Mouse (Mus musculus): ENCODE data around the gene Kdm4a.

- TF ChIP-seq CTCF (IDR thresholded peaks at IDR 0.05; ENCODE audit: low read depth) (no peak), EP300 (IDR thresholded peaks at IDR 0.05; ENCODE audit: low read depth) (peak; percentile 67)
Observed at GRCm38 (mm10) chr4:118109649-118110048, 70.2 kb downstream of the Kdm4a start.
